Mouse (Mus musculus): ENCODE measurements around the gene Sphkap. TPM values are rescaled to one million over a fixed set of nuclear protein-coding genes. Genes with fewer than 3 reads are reported as not detected.

The Sphkap gene
- polyA plus RNA-seq (2012; ENCODE audit: insufficient read depth, insufficient read length, missing spikeins), result not detected in 2 replicates

DNA sequence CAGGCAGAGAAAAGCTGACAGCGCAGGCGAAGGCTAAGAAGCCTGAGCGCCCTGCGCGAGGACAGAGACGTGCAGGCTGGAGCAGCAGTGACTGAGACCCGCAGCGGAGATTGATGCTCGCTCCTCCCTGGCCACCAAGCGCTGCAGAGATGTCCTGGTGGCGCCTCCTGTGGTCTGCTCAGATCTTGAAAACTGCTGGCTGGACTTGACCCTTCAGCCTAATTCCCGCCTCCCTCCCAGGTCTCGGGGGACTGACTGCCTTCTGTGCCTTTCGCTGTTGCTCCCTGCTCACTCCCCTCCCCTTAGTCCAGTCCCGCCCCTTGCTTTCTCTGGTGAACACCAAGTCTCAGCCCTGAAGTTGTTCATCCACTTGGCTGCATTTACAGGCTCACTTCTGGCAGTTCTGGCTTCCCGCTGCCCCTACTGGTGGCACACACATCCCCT is at the start of gene Sphkap:
Gene Sphkap, minus strand, starts transcription at position 180 of the 444 bp plus-strand sequence.
- H3K4me3 ChIP-seq (ENCODE audit: insufficient read depth, low read depth, low read length), result no peak within 1 kb of the TSS

DNA sequence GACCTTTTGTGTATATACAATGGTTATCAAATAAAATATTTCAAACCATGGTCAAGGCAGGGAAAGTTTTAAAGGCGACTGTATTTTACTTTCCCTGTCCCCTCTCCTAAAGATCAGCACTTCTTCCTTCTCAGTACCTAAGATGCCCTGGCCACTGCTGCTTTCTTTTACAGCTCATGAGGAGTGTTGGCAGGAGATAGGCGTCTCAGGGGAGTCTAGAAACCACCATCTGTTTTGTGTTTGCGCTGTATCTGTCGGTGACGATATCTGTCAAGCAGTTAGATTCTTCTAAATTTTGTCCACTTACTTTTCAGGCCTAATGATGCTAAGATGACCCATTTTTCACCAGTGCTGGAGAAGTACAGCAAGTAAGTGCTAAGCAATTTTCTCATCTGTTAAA is 43.3 kb upstream of the Sphkap start:
- H3K4me3 ChIP-seq (ENCODE audit: insufficient read depth, low read depth, low read length), result no peak overlapping the region
- H3K4me1 ChIP-seq (ENCODE audit: control insufficient read depth, insufficient read depth, insufficient read length, low read length), result no peaks in the 10 kb centered on the region
- H3K27ac ChIP-seq (replicated peaks; ENCODE audit: low read depth, low read length), result no peak overlapping the region

More for the DNA sequence above, at the start of gene Sphkap:
- H3K4me1 ChIP-seq (ENCODE audit: control insufficient read depth, insufficient read depth, insufficient read length, low read length), result no peaks in the 10 kb centered on the region
- no peak within 1 kb of the TSS for H3K27ac ChIP-seq (replicated peaks; ENCODE audit: low read depth, low read length)

DNA sequence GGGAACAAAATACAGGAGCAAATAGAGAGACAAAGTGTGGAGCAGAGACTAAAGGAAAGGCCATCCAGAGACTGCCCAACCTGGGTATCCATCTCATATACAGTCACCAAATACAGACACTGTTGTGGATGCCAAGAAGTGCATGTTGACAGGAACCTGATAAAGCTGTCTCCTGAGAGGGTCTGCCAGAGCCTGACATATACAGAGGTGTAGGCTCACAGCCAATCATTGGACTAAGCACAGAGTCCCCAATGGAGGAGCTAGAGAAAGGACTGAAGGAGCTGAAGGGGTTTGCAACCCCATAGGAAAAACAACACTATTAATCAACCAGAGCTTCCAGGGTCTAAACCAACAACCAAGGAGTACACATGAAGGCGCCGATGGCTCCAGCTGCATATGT is 32.4 kb upstream of the Sphkap start:
- H3K27ac ChIP-seq (replicated peaks; ENCODE audit: low read depth, low read length), result no peak overlapping the region
- H3K4me3 ChIP-seq (ENCODE audit: insufficient read depth, low read depth, low read length), result no peak overlapping the region
- H3K4me1 ChIP-seq (ENCODE audit: control insufficient read depth, insufficient read depth, insufficient read length, low read length), result no peaks in the 10 kb centered on the region

DNA sequence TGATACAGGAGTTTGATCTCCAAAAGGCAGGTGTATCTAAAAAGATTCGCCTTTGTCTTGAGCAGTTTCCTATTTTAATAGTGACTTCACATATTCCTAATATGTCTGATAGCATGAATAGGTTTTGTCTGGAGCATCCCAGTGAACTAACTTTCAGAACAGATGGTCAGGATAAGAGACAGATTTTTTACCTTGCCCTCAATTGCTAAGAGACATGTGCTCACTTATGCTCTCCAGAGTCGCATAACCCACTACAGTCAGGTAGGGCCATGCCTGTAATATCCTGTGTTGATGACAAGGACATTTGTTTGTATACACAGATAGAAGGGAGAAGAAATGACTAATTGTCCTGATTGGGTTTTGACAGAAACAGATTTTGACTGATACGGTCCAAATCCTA is 25.9 kb upstream of the Sphkap start:
- Histone ChIP-seq H3K4me3 (ENCODE audit: insufficient read depth, low read depth, low read length) (no peak overlapping the region), H3K27ac (replicated peaks; ENCODE audit: low read depth, low read length) (no peak overlapping the region), H3K4me1 (ENCODE audit: control insufficient read depth, insufficient read depth, insufficient read length, low read length) (no peaks in the 10 kb centered on the region)

DNA sequence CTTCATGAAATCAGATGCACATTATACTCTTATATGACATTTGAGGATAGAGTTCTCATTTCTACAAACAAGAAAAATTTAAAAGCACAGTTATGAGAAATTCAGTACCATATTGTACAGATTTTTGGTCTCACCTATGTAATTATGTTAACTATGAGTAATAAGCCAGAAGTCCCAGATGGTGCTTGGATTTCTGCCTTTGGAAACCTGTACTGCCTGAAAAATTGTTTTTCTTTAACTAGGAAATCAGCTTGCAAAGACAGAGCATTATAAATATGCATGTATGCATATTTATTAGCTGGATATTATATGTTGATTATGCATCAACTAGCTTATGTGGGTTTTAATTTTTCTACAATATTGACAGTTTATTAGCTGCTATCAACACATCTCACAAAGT is 21.9 kb upstream of the Sphkap start:
- Histone ChIP-seq H3K4me1 (ENCODE audit: control insufficient read depth, insufficient read depth, insufficient read length, low read length) (no peaks in the 10 kb centered on the region), H3K4me3 (ENCODE audit: insufficient read depth, low read depth, low read length) (no peak overlapping the region), H3K27ac (replicated peaks; ENCODE audit: low read depth, low read length) (no peak overlapping the region)

DNA sequence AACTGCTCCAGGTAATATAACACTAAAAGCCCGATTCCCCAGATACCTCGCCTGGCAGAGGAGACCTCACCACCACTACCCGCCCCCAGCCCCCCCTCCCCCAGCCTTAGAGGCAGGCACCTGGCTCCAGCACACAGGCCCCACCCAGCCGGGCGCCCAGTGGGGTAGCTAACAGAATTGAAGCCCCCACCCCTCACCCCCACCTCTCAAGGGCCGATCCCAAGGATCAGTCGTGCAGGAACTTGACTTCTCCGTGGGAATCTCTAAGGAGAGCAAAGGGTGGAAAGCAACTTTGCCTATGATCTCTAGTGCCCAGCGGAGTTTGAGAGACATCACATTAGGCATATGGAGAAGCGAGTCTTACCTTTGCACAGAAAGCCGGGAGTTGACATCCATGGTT is 384 bp downstream of the Sphkap start:
- H3K4me1 ChIP-seq (ENCODE audit: control insufficient read depth, insufficient read depth, insufficient read length, low read length), result no peaks in the 10 kb centered on the region
- H3K27ac ChIP-seq (replicated peaks; ENCODE audit: low read depth, low read length), result no peak overlapping the region
- H3K4me3 ChIP-seq (ENCODE audit: insufficient read depth, low read depth, low read length), result no peak overlapping the region

DNA sequence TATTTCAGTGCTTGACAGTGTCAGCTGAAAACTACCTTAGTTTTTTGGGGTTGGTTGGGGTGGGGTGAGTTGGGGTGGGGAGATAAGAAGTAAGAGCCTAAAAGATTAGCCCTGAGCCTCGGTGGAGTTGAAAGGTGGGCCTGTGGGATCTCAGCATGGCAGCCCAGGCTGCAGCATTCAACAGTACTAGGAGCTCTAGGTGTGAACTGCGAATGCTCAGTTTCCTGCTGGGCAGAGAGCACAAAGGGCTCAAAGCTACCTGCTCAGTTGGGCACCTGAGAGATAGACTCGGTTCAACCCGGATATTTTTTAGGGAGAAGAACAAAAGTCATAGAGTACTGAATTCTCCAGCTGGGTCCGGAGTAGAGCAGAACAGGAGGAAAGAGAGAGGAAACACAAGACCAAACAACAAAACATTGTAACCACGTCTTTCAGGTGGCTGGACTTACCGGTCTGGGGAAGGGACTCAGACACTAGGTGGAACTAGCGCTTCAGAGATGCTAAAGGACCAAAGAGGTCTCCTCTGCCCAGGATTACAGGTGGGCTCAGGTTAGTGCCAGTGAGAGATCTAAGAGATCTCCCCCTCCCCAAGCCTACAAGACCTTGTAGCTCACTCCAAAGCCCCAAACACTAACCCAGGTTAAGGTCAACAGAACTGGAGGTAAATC is 984 bp downstream of the Sphkap start:
- no peak overlapping the region for H3K27ac ChIP-seq (replicated peaks; ENCODE audit: low read depth, low read length)
- no peaks in the 10 kb centered on the region for H3K4me1 ChIP-seq (ENCODE audit: control insufficient read depth, insufficient read depth, insufficient read length, low read length)
- no peak overlapping the region for H3K4me3 ChIP-seq (ENCODE audit: insufficient read depth, low read depth, low read length)

DNA sequence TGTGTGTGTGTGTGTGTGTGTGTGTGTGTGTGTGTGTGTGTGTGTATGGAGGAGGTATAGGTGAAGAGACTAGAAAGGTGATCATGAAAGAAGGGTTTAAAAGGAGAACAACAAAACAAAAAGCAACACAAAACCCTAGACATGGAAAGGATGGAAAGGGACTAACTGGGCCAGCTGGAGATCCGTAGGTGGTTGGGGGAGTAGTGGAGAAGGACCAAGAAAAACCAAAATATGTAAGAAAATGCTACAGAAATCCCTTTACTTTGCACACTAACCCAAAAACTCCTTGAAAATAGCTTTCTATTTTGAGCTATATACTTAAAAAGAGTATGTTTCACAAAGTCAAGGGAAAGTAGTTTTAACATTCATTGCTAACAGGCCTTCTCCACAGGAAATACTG is 6.9 kb downstream of the Sphkap start:
- Histone ChIP-seq H3K27ac (replicated peaks; ENCODE audit: low read depth, low read length) (no peak overlapping the region), H3K4me1 (ENCODE audit: control insufficient read depth, insufficient read depth, insufficient read length, low read length) (no peaks in the 10 kb centered on the region), H3K4me3 (ENCODE audit: insufficient read depth, low read depth, low read length) (no peak overlapping the region)

DNA sequence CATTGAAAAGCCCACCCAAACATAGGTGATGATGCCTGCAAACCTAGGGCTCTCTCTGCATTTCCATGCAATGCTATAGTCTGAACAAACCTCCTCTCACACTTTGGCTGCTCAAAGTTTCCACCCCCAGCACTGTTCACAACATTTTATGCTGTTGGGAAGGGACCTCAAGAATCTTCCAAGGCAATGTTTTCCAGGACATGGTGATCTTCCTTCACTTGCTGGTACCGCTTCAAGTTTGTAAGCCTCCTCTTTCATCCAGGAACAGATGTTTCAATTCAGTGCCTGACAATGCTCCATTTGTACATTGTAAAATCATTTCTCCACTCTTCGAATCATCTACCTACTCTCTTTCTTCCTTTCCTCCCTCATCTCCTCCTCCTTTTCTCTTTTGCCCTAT is 11.7 kb downstream of the Sphkap start:
- H3K4me3 ChIP-seq (ENCODE audit: insufficient read depth, low read depth, low read length), result no peak overlapping the region
- H3K4me1 ChIP-seq (ENCODE audit: control insufficient read depth, insufficient read depth, insufficient read length, low read length), result no peaks in the 10 kb centered on the region
- H3K27ac ChIP-seq (replicated peaks; ENCODE audit: low read depth, low read length), result no peak overlapping the region

DNA sequence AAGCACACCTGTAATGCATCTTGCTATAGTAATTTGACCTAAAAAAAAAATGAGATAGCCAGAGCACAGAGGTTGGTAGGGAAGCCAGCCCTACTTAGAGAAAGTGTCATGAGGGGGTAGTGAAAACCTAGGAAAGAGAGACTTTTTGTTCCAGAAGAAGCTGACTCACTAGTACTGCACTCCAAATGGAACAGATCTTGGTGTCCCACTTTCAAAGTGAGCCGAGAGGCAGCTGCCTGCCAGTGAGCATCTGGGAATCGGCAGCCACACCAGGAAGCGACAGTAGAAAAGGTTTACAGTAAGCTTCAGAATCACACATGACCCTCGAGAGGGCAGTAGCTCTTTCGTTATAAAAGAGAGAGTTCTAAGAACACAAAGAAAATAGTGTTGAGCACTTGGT is 12.4 kb downstream of the Sphkap start:
- H3K4me1 ChIP-seq (ENCODE audit: control insufficient read depth, insufficient read depth, insufficient read length, low read length), result no peaks in the 10 kb centered on the region
- H3K27ac ChIP-seq (replicated peaks; ENCODE audit: low read depth, low read length), result no peak overlapping the region
- H3K4me3 ChIP-seq (ENCODE audit: insufficient read depth, low read depth, low read length), result no peak overlapping the region

DNA sequence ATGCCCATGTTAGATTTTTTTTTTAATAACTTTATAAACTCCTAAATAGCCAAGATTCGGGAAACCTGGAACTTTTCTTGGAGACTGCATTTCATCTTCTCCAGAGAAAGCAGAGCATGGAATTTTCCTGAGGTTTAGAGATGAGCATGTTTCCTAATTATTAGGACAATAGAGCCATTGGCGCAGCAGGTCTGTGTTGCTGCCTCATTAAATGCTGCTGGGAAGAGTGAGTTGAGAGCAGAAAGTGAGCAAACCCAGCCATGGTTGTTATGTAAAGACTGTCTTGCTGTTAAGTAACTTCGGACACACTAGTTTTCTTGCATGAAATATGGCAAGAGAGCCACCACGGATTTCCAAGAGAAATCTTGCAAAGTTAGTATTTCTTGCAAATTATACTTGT is 18.6 kb downstream of the Sphkap start:
- no peak overlapping the region for H3K27ac ChIP-seq (replicated peaks; ENCODE audit: low read depth, low read length)
- no peak overlapping the region for H3K4me3 ChIP-seq (ENCODE audit: insufficient read depth, low read depth, low read length)
- H3K4me1 ChIP-seq (ENCODE audit: control insufficient read depth, insufficient read depth, insufficient read length, low read length), result no peaks in the 10 kb centered on the region

DNA sequence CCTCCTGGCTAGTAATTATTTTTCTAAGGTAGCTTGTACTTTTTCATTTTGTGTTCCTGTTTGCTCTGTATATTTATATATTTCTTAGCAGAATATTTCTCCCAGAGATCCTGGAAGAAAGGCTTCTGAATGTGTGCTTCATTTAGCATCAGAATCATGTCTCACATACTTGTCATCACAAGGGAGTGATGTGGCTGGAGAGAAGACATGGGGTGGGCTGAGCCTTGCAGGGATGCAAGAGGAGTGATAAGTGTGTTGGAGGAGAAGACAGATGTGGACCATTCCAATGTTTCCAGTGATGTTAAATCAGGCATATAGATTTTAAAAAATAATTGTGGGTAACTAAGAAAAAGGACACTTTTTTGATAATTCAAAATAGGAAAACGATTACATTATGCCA is 30.6 kb downstream of the Sphkap start:
- Histone ChIP-seq H3K4me1 (ENCODE audit: control insufficient read depth, insufficient read depth, insufficient read length, low read length) (no peaks in the 10 kb centered on the region), H3K4me3 (ENCODE audit: insufficient read depth, low read depth, low read length) (no peak overlapping the region), H3K27ac (replicated peaks; ENCODE audit: low read depth, low read length) (no peak overlapping the region)

DNA sequence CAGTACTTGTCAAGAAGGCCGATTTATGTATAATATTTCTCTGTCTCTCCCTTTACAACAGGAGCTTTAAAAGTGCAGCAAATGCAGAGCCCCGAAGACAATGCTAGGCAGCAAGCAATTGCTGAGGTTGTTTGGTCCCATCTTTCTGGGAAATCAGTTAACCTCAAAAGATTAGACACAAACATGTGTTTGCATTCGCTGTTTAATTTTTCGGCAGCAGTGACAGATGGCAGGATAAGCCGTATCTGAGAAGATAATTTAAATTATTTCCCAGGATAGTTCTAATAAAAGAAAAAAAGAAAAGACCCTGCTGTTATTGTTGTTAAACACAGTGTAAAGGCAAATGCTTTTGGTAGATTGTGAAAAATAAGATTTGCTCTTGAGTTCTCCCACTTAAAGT is 41.5 kb downstream of the Sphkap start:
- H3K4me3 ChIP-seq (ENCODE audit: insufficient read depth, low read depth, low read length), result no peak overlapping the region
- no peak overlapping the region for H3K27ac ChIP-seq (replicated peaks; ENCODE audit: low read depth, low read length)
- H3K4me1 ChIP-seq (ENCODE audit: control insufficient read depth, insufficient read depth, insufficient read length, low read length), result no peaks in the 10 kb centered on the region

DNA sequence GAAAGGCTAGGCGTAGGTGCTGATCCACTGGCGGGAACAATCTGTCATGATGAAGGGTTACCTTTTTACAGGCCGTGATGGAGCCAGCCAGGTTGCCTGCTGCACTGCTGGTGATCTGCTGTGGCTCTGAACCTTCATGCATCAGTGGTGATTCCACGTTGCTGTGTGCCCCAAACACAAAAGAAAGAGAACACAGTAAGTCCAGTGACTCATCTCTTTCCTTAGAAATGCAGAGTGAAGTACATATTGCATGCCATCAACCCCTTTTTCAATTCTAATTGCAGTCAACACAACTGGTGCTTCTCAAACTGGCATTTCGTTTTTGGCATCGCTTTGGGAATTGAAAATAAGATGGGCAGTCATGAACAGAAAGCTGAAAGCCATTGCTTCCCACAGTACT is 45.8 kb downstream of the Sphkap start:
- no peak overlapping the region for H3K27ac ChIP-seq (replicated peaks; ENCODE audit: low read depth, low read length)
- no peak overlapping the region for H3K4me3 ChIP-seq (ENCODE audit: insufficient read depth, low read depth, low read length)
- H3K4me1 ChIP-seq (ENCODE audit: control insufficient read depth, insufficient read depth, insufficient read length, low read length), result no peaks in the 10 kb centered on the region

DNA sequence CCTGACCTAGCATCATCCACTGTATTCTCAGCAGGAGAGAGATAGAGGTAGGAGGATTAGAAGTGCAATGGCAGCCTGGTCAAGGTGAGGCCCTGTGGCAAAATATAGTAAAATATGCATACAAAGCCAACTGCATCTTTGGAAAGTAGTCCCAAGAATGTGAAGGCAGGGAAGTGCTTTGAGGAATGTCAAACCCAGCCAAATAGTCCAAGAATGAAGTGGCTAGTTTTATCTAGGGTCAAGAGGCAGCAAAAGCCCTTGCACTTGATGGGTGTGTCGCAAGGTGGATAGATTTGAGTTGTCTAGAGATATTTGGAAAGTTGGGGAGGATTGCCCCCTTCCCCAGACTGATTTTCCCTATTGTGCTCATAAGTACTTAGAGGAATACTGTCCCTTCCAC is 61.5 kb downstream of the Sphkap start:
- no peaks in the 10 kb centered on the region for H3K4me1 ChIP-seq (ENCODE audit: control insufficient read depth, insufficient read depth, insufficient read length, low read length)
- H3K4me3 ChIP-seq (ENCODE audit: insufficient read depth, low read depth, low read length), result no peak overlapping the region
- no peak overlapping the region for H3K27ac ChIP-seq (replicated peaks; ENCODE audit: low read depth, low read length)

DNA sequence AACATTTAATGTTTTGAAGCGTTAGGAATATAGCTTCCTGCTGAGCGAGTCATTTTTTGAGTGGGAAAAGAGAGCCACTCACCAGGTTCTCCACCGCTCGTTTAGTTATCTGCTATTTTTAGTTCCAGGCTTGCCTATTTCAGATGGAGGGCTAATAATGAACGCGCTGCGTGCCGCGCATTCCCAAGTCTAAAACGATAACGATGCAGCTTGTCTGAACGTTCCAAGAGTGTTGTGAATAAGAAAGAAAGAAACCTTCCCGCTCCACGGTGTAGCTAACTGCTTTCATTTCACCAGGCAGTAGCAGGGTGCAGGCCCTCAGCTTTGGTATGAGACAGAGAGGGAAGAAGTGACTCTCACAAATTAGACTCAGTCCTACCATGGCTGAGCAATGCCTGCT is 62.4 kb downstream of the Sphkap start:
- Histone ChIP-seq H3K27ac (replicated peaks; ENCODE audit: low read depth, low read length) (no peak overlapping the region), H3K4me3 (ENCODE audit: insufficient read depth, low read depth, low read length) (no peak overlapping the region), H3K4me1 (ENCODE audit: control insufficient read depth, insufficient read depth, insufficient read length, low read length) (no peaks in the 10 kb centered on the region)
